ENCODE assay signal across 8 mouse cellular contexts in genomic region chr17:47628851-47629676, GRCm38 (mm10). TPM values are rescaled to one million over a fixed set of nuclear protein-coding genes. Genes with fewer than 3 reads are reported as not detected.
DNase-seq lines count a peak whose midpoint lies in the region; ATAC-seq lines count a peak whose summit lies in the region.

No protein-coding gene starts in this region.

- H3K4me2 ChIP-seq in hindbrain, embryonic 14.5 days (replicated peaks), result peak overlapping the region; percentile 59

- peak overlapping the region; percentile 69 for H3K9ac ChIP-seq in hindbrain, embryonic 14.5 days

- under 1% methylated on average over 63 of the region's 63 CpGs for WGBS in hindbrain, embryonic 14.5 days

- no peaks in the 10 kb centered on the region for H3K9me3 ChIP-seq in hindbrain, embryonic 14.5 days (ENCODE audit: control insufficient read depth, low read length)

- peak; percentile 96 for DNase-seq in NIH3T3 (ENCODE audit: low read depth)
- peak; percentile 99 for DNase-seq in cerebellum, postnatal 10 days
- peak; percentile 87 to 91 for DNase-seq in frontal cortex, postnatal 14 days (ENCODE audit: low spot score in 2 of 2)
- DNase-seq in hindbrain, embryonic 14.5 days (ENCODE audit: low spot score), result peak; percentile 93
- DNase-seq in layer of hippocampus, postnatal 36 days, result peak; percentile 92
- DNase-seq in lung, postnatal 36 days, result peak; percentile 96
- peak; percentile 97 for DNase-seq in retina, postnatal 1 day
- peak; percentile 88 to 89 for DNase-seq in urinary bladder, adult 18-20 months (ENCODE audit: low spot score in 2 of 2)

- H3K27me3 ChIP-seq in hindbrain, embryonic 14.5 days (ENCODE audit: control insufficient read depth, insufficient read depth, low read length), result no peaks in the 10 kb centered on the region

- H3K4me3 ChIP-seq in hindbrain, embryonic 14.5 days (replicated peaks; ENCODE audit: low read length), result peak overlapping the region; percentile 55

- peak; percentile 96 for ATAC-seq in hindbrain, embryonic 14.5 days (ENCODE audit: low FRiP score)

- H3K27ac ChIP-seq in hindbrain, embryonic 14.5 days, result peak overlapping the region; percentile 93

- H3K36me3 ChIP-seq in hindbrain, embryonic 14.5 days (replicated peaks; ENCODE audit: control insufficient read depth, insufficient read depth), result peaks cover 21% of the 10 kb centered on the region

- H3K4me1 ChIP-seq in hindbrain, embryonic 14.5 days (replicated peaks; ENCODE audit: control insufficient read depth, insufficient read depth, low read length), result peaks cover 31% of the 10 kb centered on the region

RNA-seq across cellular contexts. Expression of gene Usp49, which starts 1.4 kb away (rescaled TPM):
- 6.7 and 7.6 TPM in 2 replicates for polyA plus RNA-seq in hindbrain, embryonic 14.5 days (2014; fragmentation: Nextera tagmentation; extraction: Ambion mirVana)
- total RNA-seq in layer of hippocampus, postnatal 36 days (2021), result 10 to 100 TPM; 10.5 to 11.5 TPM

RNA-seq across cellular contexts. Expression of gene Gm20517, which starts 17.7 kb away (rescaled TPM):
- polyA plus RNA-seq in hindbrain, embryonic 14.5 days (2014; fragmentation: Nextera tagmentation; extraction: Ambion mirVana), result 3.0 and 3.1 TPM in 2 replicates
- total RNA-seq in layer of hippocampus, postnatal 36 days (2021), result 1 to 10 TPM; 5.3 to 5.4 TPM

RNA-seq across cellular contexts. Expression of gene Med20, which starts 17.7 kb away (rescaled TPM):
- 42.3 and 44.7 TPM in 2 replicates for polyA plus RNA-seq in hindbrain, embryonic 14.5 days (2014; fragmentation: Nextera tagmentation; extraction: Ambion mirVana)
- 10 to 100 TPM; 34.1 to 40.4 TPM for total RNA-seq in layer of hippocampus, postnatal 36 days (2021)

RNA-seq across cellular contexts. Expression of gene Bysl, which starts 17.8 kb away (rescaled TPM):
- 33.3 and 34.3 TPM in 2 replicates for polyA plus RNA-seq in hindbrain, embryonic 14.5 days (2014; fragmentation: Nextera tagmentation; extraction: Ambion mirVana)
- total RNA-seq in layer of hippocampus, postnatal 36 days (2021), result 10 to 100 TPM; 17.2 to 18.3 TPM

RNA-seq across cellular contexts. Expression of gene Tomm6, which starts 59.1 kb away (rescaled TPM):
- polyA plus RNA-seq in hindbrain, embryonic 14.5 days (2014; fragmentation: Nextera tagmentation; extraction: Ambion mirVana), result 283 and 327 TPM in 2 replicates
- 100 to 1,000 TPM; 192 to 223 TPM for total RNA-seq in layer of hippocampus, postnatal 36 days (2021)

Comparison
In these comparisons a context has a peak if more than half of its experiments do, and no peak if none do; other contexts are left out.
1. Peak in every context shown above with its lines: DNase-seq, ATAC-seq, H3K4me3 ChIP-seq and H3K27ac ChIP-seq.